Mouse (Mus musculus) thymus, postnatal 0 days (tissue): ENCODE measurements at regions not wholly inside any gene's neighbourhood (a gene's known extent, or its start where the extent isn't known, plus 50 kb on each side); places are given as distances from the start of the nearest gene placed in this dataset.
"Not testable (repeated sequence)": the region's sequence is repeated elsewhere in the genome, so short reads cannot be mapped to it uniquely, and the experiment has no call there.

Experiments
- DNase-seq: peaks from one replicate; pipeline ENCODE4 v3.0.0-alpha.2; 2015; ENCODE audit warnings: low spot score

DNA sequence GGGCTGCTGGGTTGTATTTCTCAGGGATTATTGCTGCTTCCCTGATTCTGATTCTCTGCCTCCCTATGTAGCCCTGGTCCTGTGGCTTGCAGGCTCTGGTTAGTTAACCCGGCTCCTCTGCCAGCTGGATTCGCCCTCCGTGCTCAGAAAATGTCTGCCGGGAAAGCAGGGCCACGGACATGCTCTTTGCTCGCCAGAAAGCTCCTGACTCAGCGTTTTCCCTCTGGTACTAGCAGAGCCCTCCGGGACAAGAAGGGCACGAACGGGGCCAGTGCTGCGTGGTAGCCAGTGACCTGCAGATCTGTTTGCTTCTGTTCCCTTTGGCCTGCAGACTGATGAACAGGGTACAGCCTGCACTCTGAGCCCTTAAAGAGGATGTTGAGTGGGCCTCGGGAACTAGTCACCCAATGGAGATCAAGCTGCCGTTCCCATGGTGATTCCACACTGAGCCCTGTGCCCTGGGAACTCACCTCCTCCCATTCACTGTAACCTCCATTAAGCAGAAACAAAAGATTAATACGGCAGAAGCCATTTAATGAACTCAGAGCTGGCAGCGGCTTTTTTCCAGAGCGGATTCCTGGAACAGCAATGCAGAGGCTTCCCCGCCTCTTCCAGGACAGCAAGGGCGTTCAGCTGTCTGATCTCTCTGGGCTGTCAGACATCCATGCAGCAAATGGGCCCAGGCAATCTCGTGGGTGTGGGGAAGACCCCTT is 159.9 kb upstream of the Myt1l start:
- DNase-seq, result no peak

- DNase-seq, result no peak
Measured at GRCm38 (mm10) chr12:29368820-29369175, 159.4 kb upstream of the Myt1l start.

GRCm38 (mm10) chr12:29391756-29392155 is 136.4 kb upstream of the Myt1l start:
- DNase-seq, result no peak

DNA sequence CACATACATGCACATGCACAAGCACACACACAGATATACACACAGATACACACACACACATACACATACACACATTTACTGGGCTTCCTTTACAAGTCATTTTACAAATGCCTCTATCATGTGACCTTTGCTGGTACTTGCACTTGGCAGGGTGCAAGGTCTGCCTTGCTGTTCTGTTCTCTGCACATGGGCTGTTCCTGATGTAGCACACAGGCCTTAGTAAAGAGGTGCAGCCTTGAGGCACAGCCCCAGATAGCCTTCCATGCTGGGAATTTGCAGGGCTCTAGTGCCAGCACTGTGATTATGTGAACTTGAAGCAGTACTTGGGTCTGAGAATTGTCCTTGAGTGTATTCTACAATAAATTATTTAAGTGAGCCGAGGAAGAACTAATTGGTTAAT is 133.9 kb upstream of the Myt1l start:
- no peak for DNase-seq

DNA sequence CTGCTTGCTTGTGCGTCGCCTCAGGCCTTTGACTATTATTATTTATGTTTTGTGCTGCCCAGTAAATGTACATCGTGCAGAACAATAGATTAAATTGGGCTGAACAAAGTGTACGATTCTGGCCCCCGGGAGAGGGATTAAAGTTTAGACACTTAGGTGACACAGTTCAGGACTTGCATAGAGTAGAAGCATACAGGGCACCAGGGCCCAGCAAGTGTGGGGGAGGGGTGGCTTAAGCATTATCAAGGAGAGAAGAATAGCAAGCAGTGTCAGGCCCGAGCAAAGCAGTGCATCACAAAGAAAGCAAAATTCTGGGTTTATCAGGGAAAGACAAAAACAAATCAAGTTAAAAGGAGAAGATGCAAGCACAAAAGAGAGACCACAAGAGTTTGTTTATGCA is 133.3 kb upstream of the Myt1l start:
- DNase-seq, result no peak

GRCm38 (mm10) chr12:29395401-29395982 is 132.7 kb upstream of the Myt1l start:
- DNase-seq, result no peak

GRCm38 (mm10) chr12:29404434-29404833 is 123.8 kb upstream of the Myt1l start:
- no peak for DNase-seq

DNA sequence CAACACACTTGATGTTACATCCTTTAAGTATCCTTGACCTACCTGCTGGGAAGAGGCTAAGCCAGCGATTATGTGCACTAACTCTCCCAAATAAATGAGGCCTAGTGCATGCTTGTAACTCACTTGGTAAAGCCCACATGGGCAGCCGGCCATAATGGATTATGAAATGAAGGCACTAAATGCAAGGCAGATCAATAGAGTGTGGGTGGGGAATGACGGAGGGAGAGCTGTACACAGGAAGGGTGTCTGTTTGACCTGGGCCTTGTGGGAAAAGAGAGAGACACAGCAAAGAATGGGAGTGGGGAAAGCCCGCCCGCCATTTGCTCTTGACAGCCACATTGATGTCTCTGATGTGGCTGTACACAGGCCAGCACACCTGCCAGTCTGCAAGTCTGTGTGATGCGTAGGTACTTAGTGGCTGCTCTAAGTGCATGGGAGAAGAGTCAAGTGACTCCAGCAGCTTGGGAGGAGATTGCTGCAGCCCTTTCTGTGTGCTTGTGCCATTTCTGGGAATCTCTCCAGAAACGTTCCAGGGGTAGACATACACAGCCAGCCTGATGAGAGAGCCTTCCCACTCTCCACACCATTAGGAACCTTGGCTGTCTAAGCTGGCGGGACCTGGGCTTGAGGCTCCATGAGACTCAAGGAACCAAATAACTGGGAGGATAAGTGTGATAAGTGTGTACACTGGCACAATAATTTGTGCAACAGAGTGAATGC is 118.7 kb upstream of the Myt1l start:
- no peak for DNase-seq

- DNase-seq, result no peak
Measured at GRCm38 (mm10) chr12:29433936-29434335, 94.2 kb upstream of the Myt1l start.

DNA sequence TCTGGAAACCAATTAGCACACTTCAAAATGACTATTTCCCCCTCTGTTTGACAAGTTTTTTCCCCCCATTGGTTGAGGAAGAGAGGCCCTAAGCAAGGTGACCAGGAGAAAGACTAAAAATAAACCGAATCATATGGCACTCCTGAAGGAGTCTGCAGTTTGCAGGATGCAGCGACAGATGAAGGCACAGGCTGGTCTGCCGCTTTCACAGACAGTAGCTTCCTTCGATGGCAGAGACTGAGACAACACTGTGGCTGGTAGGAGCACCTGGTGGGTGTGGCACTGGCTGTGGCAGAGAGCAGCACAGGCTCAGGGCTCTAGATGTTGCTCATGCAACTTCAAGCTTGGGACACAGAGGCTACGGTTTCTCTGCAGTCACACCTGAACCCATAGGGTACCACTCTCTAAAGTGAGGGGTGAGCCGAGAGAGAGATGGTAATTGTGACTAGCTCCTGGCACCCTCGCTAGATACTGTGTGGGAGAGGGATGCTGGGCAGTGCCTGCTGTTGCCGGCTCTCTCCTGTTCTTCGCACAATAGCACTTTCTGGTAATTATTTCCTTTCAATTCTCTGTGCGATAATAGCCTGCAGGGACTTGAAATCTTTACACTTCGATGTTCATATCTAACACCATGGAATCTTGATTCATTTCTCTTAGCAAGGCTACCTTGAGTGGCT is 88.7 kb upstream of the Myt1l start:
- DNase-seq, result no peak

GRCm38 (mm10) chr12:29465201-29465600 is 63.0 kb upstream of the Myt1l start:
- DNase-seq, result not testable (repeated sequence)
